Mouse (Mus musculus) liver (tissue): Measurements from ENCODE around the gene Gm49450.
"Not testable (repeated sequence)": the region's sequence is repeated elsewhere in the genome, so short reads cannot be mapped to it uniquely, and the experiment has no call there.

ENCODE experiments used
- DNase-seq: peaks from one replicate; pipeline ENCODE4 v3.0.0-alpha.2; 2020; ENCODE audit warnings: mixed read lengths

Gene Gm49450

DNA sequence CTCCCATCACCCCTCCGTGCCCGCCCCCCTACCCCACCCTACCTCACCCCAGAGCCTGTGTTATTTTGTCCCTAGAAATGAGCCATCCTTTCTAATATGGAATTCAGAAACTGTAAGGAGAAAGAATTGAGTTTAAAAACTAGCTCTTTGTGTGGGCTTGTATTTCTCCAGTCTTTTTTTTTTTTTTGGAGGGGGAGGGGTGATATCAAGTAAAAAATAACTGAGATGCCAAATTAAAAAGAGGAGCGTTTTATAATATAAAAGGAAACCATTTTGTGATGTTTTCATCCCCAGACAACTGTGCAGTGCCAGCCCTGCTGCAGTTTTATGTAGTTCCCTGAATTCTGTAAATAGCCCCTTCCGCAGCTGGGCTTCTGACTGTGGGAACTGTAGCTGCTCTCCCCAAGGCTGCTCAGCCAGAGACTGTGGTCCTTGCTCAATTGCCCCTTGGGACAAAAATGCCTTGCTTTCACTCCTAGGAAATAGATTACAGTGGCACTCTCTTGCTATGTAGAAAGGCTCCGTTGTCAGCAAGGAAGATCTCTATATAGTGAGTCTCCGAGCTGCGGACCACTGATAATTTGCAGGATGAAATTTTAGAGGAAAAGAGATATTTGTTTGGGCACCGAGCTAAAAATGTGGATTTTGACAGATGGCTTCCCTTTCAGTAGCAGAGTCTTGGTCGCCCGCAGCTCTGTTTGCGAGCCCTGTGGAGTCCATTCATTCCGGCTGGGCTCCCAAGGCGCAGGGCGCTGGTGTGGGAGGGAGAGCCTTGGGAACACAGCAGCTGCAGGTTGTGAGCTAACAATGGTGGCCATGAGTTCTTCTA lies 1.3 kb upstream of the Gm49450 start:
- DNase-seq, result no peak

DNA sequence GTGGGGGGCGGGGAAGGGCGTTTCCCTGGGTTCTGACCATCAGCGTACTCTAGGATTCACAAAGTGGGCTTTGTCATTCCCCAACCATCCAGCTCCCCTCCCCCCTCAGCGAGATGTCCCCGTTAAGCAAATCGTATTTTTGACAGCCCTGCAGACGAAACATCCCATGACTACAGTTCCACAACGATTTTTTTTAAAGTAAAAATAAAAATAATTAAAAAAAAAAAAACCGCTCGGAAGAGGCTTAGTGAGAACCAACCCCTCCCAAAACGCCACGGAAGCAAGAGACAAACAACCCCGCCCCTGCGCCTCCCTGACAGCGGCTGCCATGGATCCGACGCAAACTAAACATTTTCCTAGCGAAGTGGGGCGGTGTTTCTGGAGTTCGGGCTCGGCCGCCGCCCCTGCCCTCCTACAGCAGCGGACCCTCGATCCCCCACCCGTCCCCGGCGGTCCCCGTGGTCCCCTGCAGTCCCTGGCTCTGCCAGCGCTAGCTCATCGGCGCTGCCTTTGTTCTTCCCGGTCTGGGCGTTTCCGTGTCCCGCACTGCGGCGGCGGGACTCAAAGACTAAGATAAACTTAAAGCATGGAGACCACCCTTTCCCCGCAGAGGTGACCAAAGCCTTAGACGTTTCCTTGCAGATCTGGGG lies 475 bp downstream of the Gm49450 start:
- DNase-seq, result peak; percentile 65

- DNase-seq, result no peak
Measured at GRCm38 (mm10) chr15:98952063-98952455, 1.3 kb downstream of the Gm49450 start.

GRCm38 (mm10) chr15:98951122-98952062 lies 2.0 kb downstream of the Gm49450 start:
- not testable (repeated sequence) for DNase-seq

GRCm38 (mm10) chr15:98949607-98949892 lies 3.8 kb downstream of the Gm49450 start:
- DNase-seq, result no peak

- DNase-seq, result no peak
Measured at GRCm38 (mm10) chr15:98948857-98949606, 4.3 kb downstream of the Gm49450 start.

- DNase-seq, result no peak
Measured at GRCm38 (mm10) chr15:98948382-98948781, 5.0 kb downstream of the Gm49450 start.

GRCm38 (mm10) chr15:98947884-98948283 lies 5.5 kb downstream of the Gm49450 start:
- no peak for DNase-seq

- DNase-seq, result no peak
Measured at GRCm38 (mm10) chr15:98943133-98943532, 10.2 kb downstream of the Gm49450 start.

- DNase-seq, result no peak
Measured at GRCm38 (mm10) chr15:98942081-98942480, 11.3 kb downstream of the Gm49450 start.

- DNase-seq, result no peak
Measured at GRCm38 (mm10) chr15:98941539-98941938, 11.8 kb downstream of the Gm49450 start.

DNA sequence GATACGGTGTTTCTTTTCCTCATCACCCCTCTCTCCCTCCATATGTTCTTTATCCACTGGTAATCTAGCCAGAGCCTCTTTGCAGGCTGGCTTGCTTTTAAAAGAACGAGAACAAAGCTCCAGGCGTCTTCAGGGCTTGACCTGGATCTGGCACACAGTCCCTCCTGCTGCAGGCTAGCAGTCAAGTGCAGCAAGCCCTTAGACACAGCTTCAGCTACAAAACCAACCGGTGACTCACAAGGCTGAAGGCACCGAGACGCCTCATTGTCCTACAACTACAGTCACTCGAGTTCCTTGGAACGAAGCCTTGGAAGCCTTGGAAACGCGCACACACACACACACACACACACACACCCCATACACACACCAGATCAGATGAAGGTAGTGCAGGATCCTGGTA lies 12.5 kb downstream of the Gm49450 start:
- DNase-seq, result no peak

DNA sequence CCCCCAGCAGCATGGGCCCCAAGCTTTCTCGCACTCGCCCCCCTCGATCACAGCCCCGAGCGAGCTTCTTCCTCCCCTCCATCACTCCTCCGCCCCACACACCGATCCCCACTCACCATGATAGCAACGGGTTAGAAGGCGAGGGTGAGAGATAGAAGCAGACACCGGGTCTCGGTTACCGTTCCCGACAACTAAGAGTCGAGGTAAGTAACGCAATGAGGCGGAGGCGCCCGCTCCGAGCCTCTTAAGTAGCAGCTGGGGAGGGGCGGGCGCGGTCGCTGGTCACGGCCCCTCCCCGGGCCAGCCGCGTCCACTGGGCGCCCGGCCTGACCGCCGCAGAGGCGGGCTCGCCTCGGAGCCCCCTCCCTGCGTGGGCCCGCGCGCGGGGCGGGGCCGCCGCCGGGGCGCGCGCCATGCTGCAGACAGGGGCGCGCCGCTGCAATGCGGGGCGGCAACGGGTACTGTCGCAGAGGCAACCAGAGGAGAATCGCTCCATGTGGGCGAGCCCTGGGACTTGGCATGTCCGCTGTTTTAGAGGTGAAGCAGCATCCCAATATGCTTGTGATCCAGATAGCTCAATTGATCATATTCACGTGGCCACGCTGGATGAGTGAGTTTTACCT lies 19.0 kb downstream of the Gm49450 start, which contains the start of gene Tuba1b:
TSS of gene Tuba1b (minus strand) at position 349 of the 623 bp plus-strand sequence.
- DNase-seq, result peak; percentile 94

- DNase-seq, result peak; percentile 97
Measured at GRCm38 (mm10) chr15:98933833-98934216, 19.5 kb downstream of the Gm49450 start.

DNA sequence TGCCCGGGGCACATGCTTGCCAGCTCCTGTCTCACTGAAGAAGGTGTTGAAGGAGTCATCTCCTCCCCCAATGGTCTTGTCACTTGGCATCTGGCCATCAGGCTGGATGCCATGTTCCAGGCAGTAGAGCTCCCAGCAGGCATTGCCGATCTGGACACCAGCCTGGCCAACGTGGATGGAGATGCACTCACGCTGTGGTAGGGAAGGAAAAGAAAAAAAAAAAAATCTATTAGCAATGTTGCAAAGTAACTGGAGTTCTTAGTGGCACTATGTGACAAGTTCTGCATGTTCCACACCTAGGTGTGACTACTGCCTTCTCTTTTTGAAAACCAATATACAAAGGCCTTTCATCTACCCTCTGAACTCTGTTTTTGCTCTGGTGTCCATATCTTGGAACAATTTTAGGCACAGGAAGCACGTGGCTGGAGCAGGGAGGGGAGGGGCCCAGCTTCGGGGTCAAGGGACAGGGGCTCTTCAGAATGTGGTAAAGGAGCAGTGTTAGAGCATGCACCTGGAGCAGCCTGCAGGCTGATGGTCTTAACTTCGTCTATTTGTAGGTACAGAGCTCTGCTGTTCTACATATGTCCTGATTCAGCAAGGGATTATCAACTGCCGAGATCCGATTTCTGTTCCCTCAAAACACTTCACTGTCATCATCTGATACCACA lies 20.2 kb downstream of the Gm49450 start:
- DNase-seq, result peak; percentile 41

DNA sequence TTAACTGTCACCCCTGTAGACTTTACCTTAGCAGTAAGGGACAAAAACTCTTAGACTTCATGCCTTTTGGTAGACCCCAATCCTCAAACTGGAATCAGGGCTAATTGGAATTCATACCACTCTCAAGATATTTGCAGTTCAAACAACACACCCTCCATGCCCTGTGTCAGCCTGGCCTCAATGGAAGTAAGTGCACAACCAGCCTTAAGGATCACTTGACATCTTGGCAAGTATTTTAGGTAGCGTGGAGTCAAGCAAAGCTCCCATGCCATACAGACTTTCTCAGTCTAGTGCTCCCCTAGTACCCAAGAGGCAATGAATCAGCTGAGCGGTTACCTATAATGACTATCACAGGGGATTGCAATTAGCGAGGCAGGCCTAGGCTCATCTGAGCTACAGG lies 22.4 kb downstream of the Gm49450 start:
- no peak for DNase-seq

- no peak for DNase-seq
Measured at GRCm38 (mm10) chr15:98930017-98930734, 23.2 kb downstream of the Gm49450 start.

- DNase-seq, result peak; percentile 52
Measured at GRCm38 (mm10) chr15:98928598-98929240, 24.6 kb downstream of the Gm49450 start.

DNA sequence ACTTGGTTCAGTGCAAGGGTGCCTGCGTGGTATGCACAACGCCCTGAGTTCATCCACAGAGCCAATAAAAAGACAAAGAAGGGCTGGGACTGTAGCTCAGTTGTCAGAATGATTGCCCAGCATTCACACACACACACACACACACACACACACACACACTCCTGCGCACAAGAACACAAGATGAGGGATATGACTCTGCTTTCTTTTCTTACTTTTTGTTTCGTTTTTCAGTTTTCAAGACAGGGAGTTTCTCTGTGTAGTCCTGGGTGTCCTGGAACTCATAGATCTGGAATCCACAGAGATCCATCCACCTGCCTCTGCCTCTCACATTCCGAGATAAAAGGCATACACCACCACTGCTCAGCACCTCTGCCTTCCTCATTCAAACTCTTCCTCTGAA lies 25.8 kb downstream of the Gm49450 start:
- DNase-seq, result no peak

GRCm38 (mm10) chr15:98924682-98925081 lies 28.7 kb downstream of the Gm49450 start:
- DNase-seq, result no peak
